In genomic region chr4:82415817-82416216, GRCm38 (mm10) we compare ENCODE assay signal across 14 mouse cellular contexts.
A peak's percentile ranks its signal among the peaks of the same experiment; 100 is the strongest.
DNase-seq lines count a peak whose midpoint lies in the region; ATAC-seq and TF ChIP-seq lines count a peak whose summit lies in the region.
"Had no signal": no experiment of that assay in that cellular context is flagged by ENCODE, and none has a peak within 500 bp of the region (broad histone marks: within the 10 kb centered on the region; RNA-seq: fewer than 3 reads in every experiment).

No protein-coding gene starts in this region.

- no peak overlapping the region for H3K4me3 ChIP-seq in gastrocnemius, adult 2 months
- H3K4me3 ChIP-seq in heart, postnatal 0 days (ENCODE audit: low read depth, low read length), result no peak overlapping the region
- H3K4me3 ChIP-seq: embryonic facial prominence, embryonic 13.5 days had no signal

- H3K9ac ChIP-seq in heart, postnatal 0 days (replicated peaks; ENCODE audit: low read depth, low read length), result no peak overlapping the region
- H3K9ac ChIP-seq: embryonic facial prominence, embryonic 13.5 days had no signal

- peak overlapping the region; percentile 9 for H3K27ac ChIP-seq in gastrocnemius, adult 2 months
- peak overlapping the region; percentile 66 for H3K27ac ChIP-seq in heart, postnatal 0 days (ENCODE audit: low read depth)
- H3K27ac ChIP-seq: embryonic facial prominence, embryonic 13.5 days; kidney, postnatal 0 days had no signal

- peak; percentile 55; the same call in 1 of the 2 replicates for ATAC-seq in heart, postnatal 0 days (ENCODE audit: insufficient read depth, low read depth)
- no peak for ATAC-seq in inflammation-experienced regulatory T-cells, adult 6 months
- ATAC-seq: Patski had no signal

- H3K36me3 ChIP-seq in heart, postnatal 0 days (replicated peaks; ENCODE audit: control insufficient read depth, insufficient read depth, low read length), result no peaks in the 10 kb centered on the region

- intact Hi-C loops in gastrocnemius, adult 2 months (cut with DNase I), result no loop called here

- TF ChIP-seq EP300 in heart, postnatal 0 days (IDR thresholded peaks at IDR 0.05; ENCODE audit: low read depth), result no peak

- H3K9me3 ChIP-seq in heart, postnatal 0 days (replicated peaks; ENCODE audit: control insufficient read depth, low read length), result no peaks in the 10 kb centered on the region
- H3K9me3 ChIP-seq: embryonic facial prominence, embryonic 13.5 days had no signal

- 8% methylated on average over 4 of the region's 4 CpGs for WGBS in heart, postnatal 0 days

- TF ChIP-seq CTCF in gastrocnemius, adult 2 months (IDR thresholded peaks at IDR 0.05), result no peak
- TF ChIP-seq CTCF in heart, postnatal 0 days (IDR thresholded peaks at IDR 0.05; ENCODE audit: low read depth), result no peak

- peaks cover 54% of the 10 kb centered on the region for H3K4me1 ChIP-seq in heart, postnatal 0 days (ENCODE audit: control insufficient read depth, insufficient read depth)

- no peaks in the 10 kb centered on the region for H3K27me3 ChIP-seq in heart, postnatal 0 days (ENCODE audit: control insufficient read depth, insufficient read depth, low read length)
- H3K27me3 ChIP-seq: embryonic facial prominence, embryonic 13.5 days; Patski had no signal

- DNase-seq in gastrocnemius, adult 2 months, result no peak
- DNase-seq in gastrocnemius, adult 18-20 months (ENCODE audit: low spot score), result no peak
- DNase-seq in MN1 (ENCODE audit: low spot score), result peak; percentile 84
- peak; percentile 67 for DNase-seq in cerebellum, adult 9-10 months
- DNase-seq in heart, postnatal 0 days (ENCODE audit: low spot score), result peak; percentile 67
- DNase-seq in spleen, postnatal 4 days (ENCODE audit: low spot score in 2 of 2), result no peak
- no peak for DNase-seq in urinary bladder, postnatal 25 days (ENCODE audit: low spot score)
- DNase-seq: gastrocnemius, postnatal 10 days; spleen, adult 18-20 months; thymus, postnatal 14 days had no signal

- H3K4me2 ChIP-seq in heart, postnatal 0 days (ENCODE audit: low read depth, low read length), result no peak overlapping the region
- H3K4me2 ChIP-seq: embryonic facial prominence, embryonic 13.5 days had no signal

Comparison
In these comparisons a context has a peak if more than half of its experiments do, and no peak if none do; other contexts are left out.
1. DNase-seq: peak in MN1 (single experiment), cerebellum, adult 9-10 months (single experiment) and heart, postnatal 0 days (single experiment); none in gastrocnemius, adult 2 months (single experiment), gastrocnemius, adult 18-20 months (single experiment), spleen, postnatal 4 days (0 of 2) and urinary bladder, postnatal 25 days (single experiment).